Mouse (Mus musculus) cortical plate, adult 2 months (tissue): ENCODE measurements around the gene Msn. TPM values are rescaled to one million over a fixed set of nuclear protein-coding genes. Genes with fewer than 3 reads are reported as not detected.
"Not testable (repeated sequence)": the region's sequence is repeated elsewhere in the genome, so short reads cannot be mapped to it uniquely, and the experiment has no call there.

Experiments
- H3K27ac ChIP-seq: fragments of 200-500 bp; 2 replicates; pipeline ENCODE4 v1.5.1; 2012; ENCODE audit warnings: low read length, control low read depth, inconsistent platforms; ENCODE audit not compliant: insufficient read depth
- H3K4me1 ChIP-seq: fragments of 200-500 bp; 2 replicates; pipeline ENCODE4 v1.6.1; 2011; ENCODE audit warnings: low read length; ENCODE audit not compliant: control insufficient read depth, insufficient read depth
- H3K4me3 ChIP-seq: fragments of 200-500 bp; 2 replicates; pipeline ENCODE4 v1.5.1; 2011; ENCODE audit warnings: mild to moderate bottlenecking, low read length, control low read depth; ENCODE audit not compliant: insufficient read depth
- CTCF ChIP-seq: fragments of 200-500 bp; IDR thresholded peaks from 2 replicates; pipeline ENCODE4 v1.5.1; 2011; ENCODE audit warnings: mild to moderate bottlenecking, control low read depth, low read length; ENCODE audit not compliant: insufficient read depth; ENCODE audit errors: extremely low read depth
- POLR2A ChIP-seq: fragments of 200-500 bp; IDR thresholded peaks from 2 replicates; pipeline ENCODE4 v1.6.1; 2011; ENCODE audit warnings: mild to moderate bottlenecking, low read length, control low read depth; ENCODE audit not compliant: insufficient read depth; ENCODE audit errors: extremely low read depth
- polyA plus RNA-seq: library from polyadenylated mRNA; depleted of rRNA; stranded (reverse); fragments of >200 nt; gene quantifications from 2 replicates; pipeline ENCODE4 v1.2.3, GENCODE M21; 2012

Msn gene
- polyA plus RNA-seq, 1 experiment = 24.4 TPM

DNA sequence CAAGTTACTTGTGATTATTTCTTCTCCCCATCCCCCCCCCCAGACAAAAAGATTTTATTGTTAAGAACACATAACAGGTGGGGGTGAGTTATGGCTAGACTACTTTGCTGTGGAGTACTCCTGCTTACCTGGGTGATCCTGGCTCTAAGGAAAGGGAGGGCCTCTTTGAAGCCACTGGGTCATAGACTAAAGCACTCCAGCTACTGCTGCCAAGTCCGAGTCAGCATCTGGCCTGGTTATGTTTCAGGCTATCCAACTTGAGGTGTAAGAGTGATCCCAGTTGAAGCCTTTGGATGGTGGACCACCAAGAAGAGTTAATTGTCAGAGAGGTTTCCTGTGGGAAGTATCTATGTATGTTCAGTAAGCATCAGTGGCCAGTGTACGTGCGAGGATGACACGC is 39.7 kb downstream of the Msn start:
- TF ChIP-seq POLR2A (no peak), CTCF (no peak)

DNA sequence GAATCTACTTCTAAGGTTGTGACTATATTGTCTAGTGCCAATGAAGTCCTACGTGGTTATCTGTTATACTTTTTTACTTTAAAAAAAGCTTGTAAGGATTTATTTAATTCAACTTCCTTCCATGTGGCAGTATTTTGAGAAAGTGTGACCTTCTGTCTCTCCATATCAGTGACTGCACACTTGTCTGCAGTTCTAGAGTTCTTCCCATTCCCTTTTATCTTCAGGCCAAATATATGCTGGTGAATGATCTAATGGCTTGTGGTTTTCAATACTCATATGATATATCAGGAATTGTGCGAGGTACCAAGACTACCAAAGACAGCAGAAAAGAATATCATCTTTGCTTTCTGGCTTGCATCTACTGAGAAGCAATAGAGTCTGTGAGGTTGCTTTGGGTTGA is 43.4 kb downstream of the Msn start:
- no peak overlapping the region for H3K4me3 ChIP-seq
- no peak overlapping the region for H3K27ac ChIP-seq
- H3K4me1 ChIP-seq = no peaks in the 10 kb centered on the region
- TF ChIP-seq CTCF = no peak
- TF ChIP-seq POLR2A = no peak

More for the DNA sequence above, 39.7 kb downstream of the Msn start:
- Histone ChIP-seq H3K4me3 (no peak overlapping the region), H3K27ac (no peak overlapping the region), H3K4me1 (no peaks in the 10 kb centered on the region)

DNA sequence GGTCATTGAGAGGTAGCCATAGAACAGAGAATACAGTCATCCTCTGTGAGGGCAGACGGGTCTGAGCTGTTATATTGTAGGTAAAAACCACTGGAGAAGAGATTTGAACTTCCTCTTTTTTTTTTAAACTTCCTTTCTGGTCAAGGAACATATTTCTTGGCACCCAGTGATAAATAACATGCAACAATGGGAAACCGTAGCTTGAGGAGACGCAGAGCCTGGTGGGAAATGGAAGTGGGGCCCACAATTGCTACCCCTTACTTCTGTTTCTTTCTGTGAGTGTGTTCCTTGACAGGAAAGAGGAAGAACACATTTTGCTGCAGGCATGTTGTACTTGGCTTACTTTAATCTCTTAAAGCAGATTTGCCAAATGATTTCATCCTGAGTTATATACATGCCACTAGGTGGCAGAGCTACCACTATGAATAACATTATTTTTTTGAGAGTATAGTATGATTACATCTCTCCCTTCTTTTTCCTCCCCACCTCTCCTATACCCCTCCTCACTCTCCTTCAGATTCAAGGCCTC is 49.2 kb downstream of the Msn start:
- H3K4me3 ChIP-seq = no peak overlapping the region
- H3K4me1 ChIP-seq = no peaks in the 10 kb centered on the region
- TF ChIP-seq POLR2A = no peak
- no peak for TF ChIP-seq CTCF
- no peak overlapping the region for H3K27ac ChIP-seq

DNA sequence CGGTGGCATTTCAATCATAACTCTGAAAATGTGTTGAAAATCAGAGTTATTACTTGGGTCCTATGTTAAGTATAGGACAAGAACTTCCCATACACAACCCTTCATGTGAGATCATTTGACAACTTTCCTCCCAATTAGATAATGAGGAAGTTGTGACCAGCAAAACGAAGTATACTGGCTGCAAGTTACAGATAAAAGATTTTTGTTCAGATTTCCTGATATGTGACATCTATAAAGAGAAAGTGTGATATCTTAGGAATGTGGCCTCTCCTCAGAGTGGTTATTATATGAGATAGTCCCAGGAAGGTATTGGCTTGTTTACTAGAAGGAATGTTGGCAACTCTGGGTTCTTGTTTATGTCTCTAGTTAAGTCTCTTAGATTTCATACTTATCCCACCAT is 52.4 kb downstream of the Msn start:
- Histone ChIP-seq H3K4me3 (no peak overlapping the region), H3K4me1 (no peaks in the 10 kb centered on the region), H3K27ac (no peak overlapping the region)
- no peak for TF ChIP-seq CTCF
- TF ChIP-seq POLR2A = no peak

DNA sequence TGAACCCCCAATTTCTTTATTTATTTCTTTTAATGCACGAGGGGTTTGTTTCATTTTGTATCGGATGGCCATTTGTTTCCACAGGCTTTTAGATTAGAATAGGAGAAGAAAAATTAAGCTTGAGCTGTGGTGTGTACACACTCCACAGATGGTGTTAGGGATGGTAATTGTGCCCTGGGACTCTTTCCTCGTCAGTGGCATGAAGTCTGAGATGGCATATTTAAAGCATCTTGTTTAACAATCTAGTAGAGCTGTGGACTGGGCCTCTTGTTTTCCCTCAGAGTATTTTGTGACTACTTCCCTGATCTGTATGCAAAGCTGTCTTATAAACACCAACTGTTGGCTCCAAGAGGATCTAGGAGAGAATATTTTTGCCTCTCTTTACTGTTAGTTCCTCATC is 57.5 kb downstream of the Msn start:
- Histone ChIP-seq H3K27ac (no peak overlapping the region), H3K4me3 (no peak overlapping the region), H3K4me1 (no peaks in the 10 kb centered on the region)
- TF ChIP-seq POLR2A (no peak), CTCF (no peak)

DNA sequence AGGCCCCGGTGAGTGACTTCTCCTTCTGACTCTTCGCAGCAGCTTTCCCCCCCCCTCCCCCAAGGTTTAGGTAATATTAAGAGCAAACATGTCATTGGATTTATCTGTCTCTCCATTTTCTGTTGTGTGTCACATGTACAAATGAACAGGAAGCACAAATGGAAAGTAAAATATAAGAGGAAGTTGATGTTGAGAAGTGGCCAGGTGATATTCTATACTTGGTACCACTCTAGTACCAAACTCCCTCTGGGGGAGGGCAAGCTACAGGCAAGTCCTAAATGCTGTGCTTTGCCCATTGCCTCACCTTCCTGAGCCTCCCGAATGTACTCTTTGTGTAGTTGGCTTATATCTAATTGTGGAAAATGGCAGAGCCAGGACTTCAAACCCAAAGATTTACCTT is 62.1 kb downstream of the Msn start:
- H3K27ac ChIP-seq = no peak overlapping the region
- TF ChIP-seq POLR2A (no peak), CTCF (no peak)
- no peaks in the 10 kb centered on the region for H3K4me1 ChIP-seq
- H3K4me3 ChIP-seq = no peak overlapping the region

DNA sequence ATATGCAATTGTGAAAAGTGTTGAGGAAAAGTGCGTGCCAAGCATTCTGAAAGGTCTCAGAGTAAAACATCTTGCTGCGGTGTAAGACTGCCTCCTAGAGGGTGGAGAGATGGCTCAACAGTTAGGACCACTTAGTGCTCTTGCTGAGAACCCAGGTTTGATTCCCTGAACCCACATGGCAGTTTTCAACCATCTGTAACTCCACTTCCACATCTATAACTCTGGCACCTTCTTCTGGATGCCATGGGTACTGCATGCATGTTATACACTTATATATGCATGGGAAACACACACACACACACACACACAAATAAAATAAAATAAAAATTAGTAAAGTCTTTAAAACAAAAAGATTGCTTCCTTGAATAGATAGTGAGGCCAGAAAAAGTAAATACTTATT is 66.7 kb downstream of the Msn start:
- H3K4me1 ChIP-seq = no peaks in the 10 kb centered on the region
- TF ChIP-seq POLR2A (no peak), CTCF (no peak)
- no peak overlapping the region for H3K27ac ChIP-seq
- H3K4me3 ChIP-seq = no peak overlapping the region

DNA sequence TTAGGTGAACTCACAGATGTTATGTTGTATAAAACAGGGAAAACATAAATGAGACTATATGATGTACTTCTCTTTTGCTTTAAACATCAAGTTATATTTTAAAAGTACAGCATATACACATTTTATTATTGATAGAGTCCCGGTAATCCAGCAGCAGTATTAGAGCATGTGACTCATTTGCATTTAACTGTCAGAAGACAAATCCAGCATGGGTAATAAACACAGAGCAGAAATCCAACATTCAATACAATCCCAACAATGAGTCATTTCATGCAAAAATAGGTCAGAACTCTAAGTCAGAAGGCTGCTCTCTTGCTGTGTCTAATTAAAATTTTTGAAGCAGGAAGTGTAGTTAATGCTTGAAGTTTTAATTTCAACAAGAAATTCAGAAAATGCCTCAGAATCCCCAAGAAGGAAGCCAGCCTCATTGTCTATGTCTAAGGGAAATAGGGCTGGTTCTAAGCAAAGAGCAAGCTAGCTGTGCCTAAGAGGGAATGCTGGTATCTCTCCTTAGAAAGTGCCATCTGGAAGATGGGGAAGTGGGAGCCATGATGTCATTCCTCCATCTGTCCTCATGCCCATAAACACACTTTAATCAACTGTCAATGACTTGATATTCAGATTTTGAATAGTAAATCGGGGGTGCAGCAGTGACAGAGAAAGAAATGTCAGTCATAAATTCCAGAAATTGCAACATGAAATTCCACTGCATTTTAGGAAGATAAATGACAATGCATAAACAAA is 76.0 kb downstream of the Msn start:
- no peak overlapping the region for H3K4me3 ChIP-seq
- H3K4me1 ChIP-seq = no peaks in the 10 kb centered on the region
- no peak for TF ChIP-seq POLR2A
- TF ChIP-seq CTCF = no peak
- no peak overlapping the region for H3K27ac ChIP-seq

DNA sequence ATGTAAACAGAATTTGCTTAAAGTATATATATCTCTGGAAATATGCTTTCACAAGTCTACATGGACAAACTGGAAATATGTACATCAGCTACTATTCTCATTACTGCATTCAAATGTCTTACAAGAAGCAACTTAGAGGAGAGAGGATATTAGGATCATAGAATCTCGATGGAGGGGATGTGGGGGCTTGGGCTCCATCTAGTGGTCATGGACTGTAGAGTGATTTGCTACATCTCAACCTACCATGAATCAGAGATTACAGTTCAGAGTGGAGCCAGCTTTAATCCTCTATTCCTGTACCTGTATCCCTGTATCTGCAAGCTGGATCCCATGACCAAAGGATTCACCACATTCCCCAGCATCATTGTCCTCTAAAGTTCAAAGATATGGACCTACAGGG is 82.6 kb downstream of the Msn start:
- Histone ChIP-seq H3K27ac (no peak overlapping the region), H3K4me3 (no peak overlapping the region), H3K4me1 (no peaks in the 10 kb centered on the region)
- TF ChIP-seq POLR2A (no peak), CTCF (peak; percentile 40)

DNA sequence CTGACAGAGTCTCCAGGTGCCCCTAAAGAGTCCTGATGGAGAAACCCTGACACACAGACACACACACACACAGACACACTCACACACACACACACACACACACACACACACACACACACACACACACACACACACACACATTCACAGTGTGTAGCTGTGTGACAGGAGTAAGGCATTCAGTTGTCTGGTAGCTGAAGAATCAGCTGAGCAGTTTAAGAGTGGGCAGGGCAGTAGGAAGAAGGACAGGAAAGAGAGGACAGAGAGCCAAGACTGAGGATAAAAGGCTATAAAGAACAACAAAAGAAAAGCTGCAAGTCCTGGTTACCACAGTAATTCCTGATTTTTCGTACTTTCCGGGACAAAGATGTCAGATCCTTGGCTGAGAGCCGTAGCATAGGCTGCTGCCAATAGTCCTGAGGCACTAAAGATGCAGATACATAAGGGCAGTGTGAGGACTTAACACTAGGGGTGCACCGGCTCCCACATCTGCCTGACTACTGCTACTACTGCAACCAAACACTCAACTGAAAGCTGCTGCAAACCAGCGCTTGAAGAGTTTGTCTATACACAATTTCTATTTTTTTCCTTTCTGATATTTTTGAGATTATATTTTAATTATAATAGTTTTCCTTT is 88.4 kb downstream of the Msn start:
- TF ChIP-seq POLR2A = no peak
- no peak for TF ChIP-seq CTCF
- no peaks in the 10 kb centered on the region for H3K4me1 ChIP-seq
- no peak overlapping the region for H3K4me3 ChIP-seq
- H3K27ac ChIP-seq = no peak overlapping the region

DNA sequence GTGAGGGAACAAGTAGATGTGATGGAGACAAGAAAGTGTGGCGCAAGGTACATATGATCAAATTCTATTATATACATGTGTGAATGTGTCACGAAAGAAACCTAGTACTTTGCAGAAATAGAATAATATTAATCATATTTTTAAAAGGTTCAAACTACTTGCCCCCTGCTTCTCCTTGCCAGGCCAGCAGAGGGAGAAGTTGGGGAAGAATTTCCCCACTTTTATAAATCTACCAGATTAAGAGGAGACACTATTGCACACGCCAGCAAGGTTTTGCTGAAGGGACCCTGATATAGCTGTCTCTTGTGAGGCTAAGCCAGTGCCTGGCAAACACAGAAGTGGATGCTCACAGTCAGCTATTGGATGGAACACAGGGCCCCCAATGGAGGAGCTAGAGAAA is 109.3 kb downstream of the Msn start:
- H3K4me3 ChIP-seq, H3K27ac ChIP-seq: not testable (repeated sequence)

More for the DNA sequence above, 109.3 kb downstream of the Msn start:
- H3K4me1 ChIP-seq = not testable (repeated sequence)
